Mouse (Mus musculus) midbrain, embryonic 16.5 days (tissue): ENCODE measurements around the gene Sh3bp5. TPM values are rescaled to one million over a fixed set of nuclear protein-coding genes. Genes with fewer than 3 reads are reported as not detected.

Experiments
- ATAC-seq: fragments of 200-750 bp; cut with Nextera tagmentation; 2 replicates; pipeline ENCODE4 v1.8.0; 2017; ENCODE audit warnings: moderate TSS enrichment
- H3K27ac ChIP-seq: fragments of 300-500 bp; sonication (generic); 2 replicates; pipeline ENCODE4 v1.5.1; 2014; ENCODE audit warnings: mild to moderate bottlenecking, low read length, mixed read lengths
- H3K27me3 ChIP-seq: fragments of 300-500 bp; sonication (generic); 2 replicates; pipeline ENCODE4 v1.6.1; 2014; ENCODE audit warnings: low read depth, low read length, mixed read lengths; ENCODE audit not compliant: control insufficient read depth, insufficient read depth
- H3K36me3 ChIP-seq: fragments of 300-500 bp; sonication (generic); 2 replicates; pipeline ENCODE4 v1.6.1; 2014; ENCODE audit warnings: mild to moderate bottlenecking, low read length, moderate library complexity, mixed read lengths; ENCODE audit not compliant: control insufficient read depth, insufficient read depth
- H3K4me1 ChIP-seq: fragments of 300-500 bp; sonication (generic); 2 replicates; pipeline ENCODE4 v1.6.1; 2014; ENCODE audit warnings: mild to moderate bottlenecking, low read length, mixed read lengths; ENCODE audit not compliant: control insufficient read depth, insufficient read depth
- H3K4me2 ChIP-seq: fragments of 300-500 bp; sonication (generic); 2 replicates; pipeline ENCODE4 v1.6.1; 2014; ENCODE audit warnings: mild to moderate bottlenecking, low read length, mixed read lengths
- H3K4me3 ChIP-seq: fragments of 300-500 bp; sonication (generic); 2 replicates; pipeline ENCODE4 v1.5.1; 2014; ENCODE audit warnings: low read depth, mild to moderate bottlenecking, low read length, moderate library complexity, mixed read lengths
- H3K9ac ChIP-seq: fragments of 300-500 bp; sonication (generic); 2 replicates; pipeline ENCODE4 v1.6.1; 2014; ENCODE audit warnings: low read depth, low read length, mixed read lengths
- H3K9me3 ChIP-seq: fragments of 300-500 bp; sonication (generic); replicated peaks from 2 replicates; pipeline ENCODE4 v1.6.1; 2014; ENCODE audit warnings: mild to moderate bottlenecking, low read length, mixed read lengths; ENCODE audit not compliant: control insufficient read depth, poor library complexity, severe bottlenecking
- WGBS: fragments of 180-500 bp; shearing (Covaris S2); extraction: QIAGEN DNeasy Blood & Tissue Kit; methylation state at CpG from one replicate; pipeline ENCODE4 v1.1.7; 2014; 5-methylcytosine and 5-hydroxymethylcytosine counted together
- polyA plus RNA-seq: library from polyadenylated mRNA; unstranded; fragments of >200 nt; fragmentation: Nextera tagmentation; extraction: Ambion mirVana; gene quantifications from 2 replicates; pipeline ENCODE4 v1.2.1, GENCODE M21; 2015

The Sh3bp5 gene
- polyA plus RNA-seq, 1 experiment from 2014 or later = 156 TPM

- no peak for ATAC-seq
- WGBS = 93% methylated on average over 7 of the region's 7 CpGs
- H3K4me3 ChIP-seq = no peak overlapping the region
- no peaks in the 10 kb centered on the region for H3K9me3 ChIP-seq
- no peaks in the 10 kb centered on the region for H3K4me1 ChIP-seq
- no peak overlapping the region for H3K9ac ChIP-seq
- no peak overlapping the region for H3K27ac ChIP-seq
- peaks cover 31% of the 10 kb centered on the region for H3K36me3 ChIP-seq
- H3K4me2 ChIP-seq = no peak overlapping the region
- H3K27me3 ChIP-seq = no peaks in the 10 kb centered on the region
These were observed 67.9 kb downstream of the Sh3bp5 start for GRCm38 (mm10) chr14:31367951-31368350.

- no peak overlapping the region for H3K9ac ChIP-seq
- ATAC-seq = no peak
- no peaks in the 10 kb centered on the region for H3K4me1 ChIP-seq
- H3K36me3 ChIP-seq = peaks cover 16% of the 10 kb centered on the region
- no peak overlapping the region for H3K4me2 ChIP-seq
- H3K4me3 ChIP-seq = no peak overlapping the region
- no peaks in the 10 kb centered on the region for H3K27me3 ChIP-seq
- no peak overlapping the region for H3K27ac ChIP-seq
- H3K9me3 ChIP-seq = no peaks in the 10 kb centered on the region
These were observed 70.5 kb downstream of the Sh3bp5 start for GRCm38 (mm10) chr14:31365350-31365749.

GRCm38 (mm10) chr14:31364589-31364988 is 71.3 kb downstream of the Sh3bp5 start:
- no peak overlapping the region for H3K27ac ChIP-seq
- no peak overlapping the region for H3K4me3 ChIP-seq
- H3K9ac ChIP-seq = no peak overlapping the region
- WGBS = 94% methylated on average over 4 of the region's 4 CpGs
- H3K4me2 ChIP-seq = no peak overlapping the region
- no peaks in the 10 kb centered on the region for H3K9me3 ChIP-seq
- ATAC-seq = no peak
- peaks cover 20% of the 10 kb centered on the region for H3K36me3 ChIP-seq
- no peaks in the 10 kb centered on the region for H3K4me1 ChIP-seq
- H3K27me3 ChIP-seq = no peaks in the 10 kb centered on the region

GRCm38 (mm10) chr14:31362236-31362635 is 73.6 kb downstream of the Sh3bp5 start:
- no peak for ATAC-seq
- no peak overlapping the region for H3K4me3 ChIP-seq
- no peak overlapping the region for H3K9ac ChIP-seq
- H3K27me3 ChIP-seq = no peaks in the 10 kb centered on the region
- no peaks in the 10 kb centered on the region for H3K4me1 ChIP-seq
- H3K9me3 ChIP-seq = no peaks in the 10 kb centered on the region
- no peak overlapping the region for H3K4me2 ChIP-seq
- H3K36me3 ChIP-seq = peaks cover 24% of the 10 kb centered on the region
- H3K27ac ChIP-seq = no peak overlapping the region
- WGBS = 96% methylated on average over 2 of the region's 2 CpGs

GRCm38 (mm10) chr14:31345367-31345766 is 90.5 kb downstream of the Sh3bp5 start:
- H3K27me3 ChIP-seq = no peaks in the 10 kb centered on the region
- no peaks in the 10 kb centered on the region for H3K4me1 ChIP-seq
- no peak for ATAC-seq
- 95% methylated on average over 1 of the region's 1 CpGs for WGBS
- H3K4me3 ChIP-seq = no peak overlapping the region
- no peaks in the 10 kb centered on the region for H3K9me3 ChIP-seq
- H3K36me3 ChIP-seq = peaks cover 14% of the 10 kb centered on the region
- no peak overlapping the region for H3K4me2 ChIP-seq
- H3K27ac ChIP-seq = no peak overlapping the region
- H3K9ac ChIP-seq = no peak overlapping the region

GRCm38 (mm10) chr14:31343241-31343640 is 92.6 kb downstream of the Sh3bp5 start:
- Histone ChIP-seq H3K4me1 (peaks cover 8% of the 10 kb centered on the region), H3K9ac (no peak overlapping the region), H3K4me2 (no peak overlapping the region), H3K36me3 (peaks cover 9% of the 10 kb centered on the region; the same call in 1 of the 2 replicates), H3K27ac (no peak overlapping the region), H3K9me3 (no peaks in the 10 kb centered on the region), H3K4me3 (no peak overlapping the region), H3K27me3 (no peaks in the 10 kb centered on the region)
- ATAC-seq = no peak
- WGBS = 81% methylated on average over 8 of the region's 8 CpGs

- Histone ChIP-seq H3K36me3 (0 out of 2 replicates have a peak, but pooled peaks cover 3% of the 10 kb centered on the region), H3K9ac (0 out of 2 replicates have a peak overlapping the region, but pooled peaks have one; percentile 14), H3K4me2 (peak overlapping the region; percentile 82), H3K27me3 (no peaks in the 10 kb centered on the region), H3K4me3 (peak overlapping the region; percentile 94; the same call in 1 of the 2 replicates), H3K4me1 (peaks cover 22% of the 10 kb centered on the region), H3K9me3 (no peaks in the 10 kb centered on the region), H3K27ac (no peak overlapping the region)
- no peak for ATAC-seq
These were observed 97.9 kb downstream of the Sh3bp5 start for GRCm38 (mm10) chr14:31337947-31338346.

GRCm38 (mm10) chr14:31337406-31337805 is 98.5 kb downstream of the Sh3bp5 start:
- peak overlapping the region; percentile 95 for H3K9ac ChIP-seq
- no peaks in the 10 kb centered on the region for H3K9me3 ChIP-seq
- H3K27ac ChIP-seq = peak overlapping the region; percentile 94; the same call in 1 of the 2 replicates
- H3K36me3 ChIP-seq = 0 out of 2 replicates have a peak, but pooled peaks cover 3% of the 10 kb centered on the region
- H3K27me3 ChIP-seq = no peaks in the 10 kb centered on the region
- no peak for ATAC-seq
- peak overlapping the region; percentile 82 for H3K4me2 ChIP-seq
- 53% methylated on average over 7 of the region's 7 CpGs for WGBS
- peak overlapping the region; percentile 94 for H3K4me3 ChIP-seq
- peaks cover 22% of the 10 kb centered on the region for H3K4me1 ChIP-seq

- Histone ChIP-seq H3K4me1 (peaks cover 22% of the 10 kb centered on the region), H3K9me3 (no peaks in the 10 kb centered on the region), H3K9ac (peak within 1 kb of the TSS; percentile 95), H3K4me2 (peak within 1 kb of the TSS; percentile 82), H3K27ac (peak within 1 kb of the TSS; percentile 94), H3K27me3 (no peaks in the 10 kb centered on the region), H3K4me3 (peak within 1 kb of the TSS; percentile 94), H3K36me3 (0 out of 2 replicates have a peak, but pooled peaks cover 3% of the 10 kb centered on the region)
- under 1% methylated on average over 77 of the region's 78 CpGs for WGBS
- ATAC-seq = peak; percentile 98
These were observed 99.3 kb downstream of the Sh3bp5 start, which contains the start of gene Capn7 for GRCm38 (mm10) chr14:31336369-31337155. TSS of gene Capn7 (plus strand) at chr14:31336638.
